Mouse (Mus musculus) liver, embryonic 13.5 days (tissue): ENCODE data around the gene Prokr1. TPM values are rescaled to one million over a fixed set of nuclear protein-coding genes. Genes with fewer than 3 reads are reported as not detected.
A peak's percentile ranks its signal among the peaks of the same experiment; 100 is the strongest.
"Not testable (repeated sequence)": the region's sequence is repeated elsewhere in the genome, so short reads cannot be mapped to it uniquely, and the experiment has no call there.

Experiments used
- ATAC-seq: fragments of 200-750 bp; cut with Nextera tagmentation; 2 replicates; pipeline ENCODE4 v1.8.0; 2017; ENCODE audit warnings: low read depth, mild to moderate bottlenecking, moderate number of reproducible peaks, moderate library complexity
- DNase-seq: peaks from one replicate; pipeline ENCODE4 v3.0.0; 2022
- H3K27ac ChIP-seq: fragments of 300-500 bp; sonication (generic); 2 replicates; pipeline ENCODE4 v1.5.1; 2015; ENCODE audit warnings: moderate library complexity, mild to moderate bottlenecking, inconsistent platforms
- H3K27me3 ChIP-seq: fragments of 300-500 bp; sonication (generic); 2 replicates; pipeline ENCODE4 v1.6.1; 2015; ENCODE audit warnings: mild to moderate bottlenecking, inconsistent platforms
- H3K36me3 ChIP-seq: fragments of 300-500 bp; sonication (generic); 2 replicates; pipeline ENCODE4 v1.6.1; 2015; ENCODE audit warnings: mild to moderate bottlenecking, inconsistent platforms
- H3K4me1 ChIP-seq: fragments of 300-500 bp; sonication (generic); replicated peaks from 2 replicates; pipeline ENCODE4 v1.6.1; 2015; ENCODE audit warnings: inconsistent platforms
- H3K4me2 ChIP-seq: fragments of 300-500 bp; sonication (generic); 2 replicates; pipeline ENCODE4 v1.6.1; 2015; ENCODE audit warnings: inconsistent platforms, mild to moderate bottlenecking, moderate library complexity
- H3K4me3 ChIP-seq: fragments of 300-500 bp; sonication (generic); replicated peaks from 2 replicates; pipeline ENCODE4 v1.5.1; 2015; ENCODE audit warnings: mild to moderate bottlenecking, inconsistent platforms
- H3K9ac ChIP-seq: fragments of 300-500 bp; sonication (generic); 2 replicates; pipeline ENCODE4 v1.6.1; 2015; ENCODE audit warnings: mild to moderate bottlenecking, inconsistent platforms
- H3K9me3 ChIP-seq: fragments of 300-500 bp; sonication (generic); replicated peaks from 2 replicates; pipeline ENCODE4 v1.6.1; 2016; ENCODE audit warnings: inconsistent platforms
- WGBS: fragments of 180-500 bp; shearing (Covaris S2); methylation state at CpG from one replicate; pipeline ENCODE4 v1.1.7; 2015; ENCODE audit not compliant: insufficient replicate concordance; 5-methylcytosine and 5-hydroxymethylcytosine counted together
- polyA plus RNA-seq: library from polyadenylated mRNA; unstranded; fragments of >200 nt; fragmentation: Nextera tagmentation; extraction: Ambion mirVana; gene quantifications from 2 replicates; pipeline ENCODE4 v1.2.1, GENCODE M21; 2015

The Prokr1 gene
- 4.9 and 6.7 TPM in 2 replicates for polyA plus RNA-seq

DNA sequence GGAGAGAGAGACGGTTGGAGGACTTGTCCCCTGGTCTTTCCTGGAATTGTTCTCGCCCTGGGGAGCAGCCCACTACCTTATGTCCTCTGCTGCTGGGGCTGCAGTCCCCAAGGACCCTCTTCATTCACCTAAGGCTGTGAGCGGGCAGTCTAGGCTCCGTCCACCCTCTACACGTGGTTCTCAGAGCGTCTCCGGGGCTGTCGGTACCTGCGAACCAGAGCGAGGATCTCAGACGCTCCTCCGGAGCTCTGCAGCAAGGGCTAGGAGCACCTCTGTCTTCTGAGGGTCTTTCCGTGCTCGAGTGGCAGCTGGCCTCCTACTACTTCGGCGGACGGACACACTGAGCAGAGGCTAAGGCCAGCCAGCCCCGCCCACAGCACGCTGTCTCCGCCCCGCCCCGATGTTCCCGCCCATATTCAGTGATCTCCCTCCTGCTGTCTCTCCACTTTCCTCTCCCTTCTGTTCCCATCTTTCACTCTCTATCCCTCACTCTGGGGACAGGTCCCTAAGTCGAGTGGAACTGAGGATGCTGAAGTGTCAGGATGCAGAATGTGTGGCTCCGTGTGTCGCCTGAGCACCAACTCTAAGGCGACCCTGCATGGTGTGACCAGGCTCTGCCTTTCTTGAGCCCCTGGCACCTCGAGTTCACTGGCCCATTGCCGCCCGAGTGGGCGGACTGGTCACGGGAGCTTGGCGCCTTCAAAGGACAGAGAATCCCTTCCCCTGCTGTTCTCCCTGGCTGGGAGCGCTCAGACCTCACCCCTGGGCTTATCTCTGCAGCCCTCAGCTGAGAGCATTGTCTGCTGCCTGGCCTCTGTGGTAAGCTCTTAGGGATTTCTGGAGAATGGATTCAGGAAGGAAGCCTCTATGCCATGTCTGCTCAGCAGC, at the start of gene Prokr1:
Gene Prokr1, minus strand, starts transcription at position 350 of the 888 bp plus-strand sequence.
- Histone ChIP-seq H3K9ac (peak within 1 kb of the TSS; percentile 89), H3K4me3 (peak within 1 kb of the TSS; percentile 79), H3K27me3 (peaks cover 46% of the 10 kb centered on the region), H3K4me1 (peaks cover 57% of the 10 kb centered on the region), H3K27ac (peak within 1 kb of the TSS; percentile 80), H3K36me3 (peaks cover 17% of the 10 kb centered on the region), H3K4me2 (peak within 1 kb of the TSS; percentile 97), H3K9me3 (no peaks in the 10 kb centered on the region)
- WGBS = 1% methylated on average over 34 of the region's 34 CpGs
- ATAC-seq (peak; percentile 92), DNase-seq (peak; percentile 58)

DNA sequence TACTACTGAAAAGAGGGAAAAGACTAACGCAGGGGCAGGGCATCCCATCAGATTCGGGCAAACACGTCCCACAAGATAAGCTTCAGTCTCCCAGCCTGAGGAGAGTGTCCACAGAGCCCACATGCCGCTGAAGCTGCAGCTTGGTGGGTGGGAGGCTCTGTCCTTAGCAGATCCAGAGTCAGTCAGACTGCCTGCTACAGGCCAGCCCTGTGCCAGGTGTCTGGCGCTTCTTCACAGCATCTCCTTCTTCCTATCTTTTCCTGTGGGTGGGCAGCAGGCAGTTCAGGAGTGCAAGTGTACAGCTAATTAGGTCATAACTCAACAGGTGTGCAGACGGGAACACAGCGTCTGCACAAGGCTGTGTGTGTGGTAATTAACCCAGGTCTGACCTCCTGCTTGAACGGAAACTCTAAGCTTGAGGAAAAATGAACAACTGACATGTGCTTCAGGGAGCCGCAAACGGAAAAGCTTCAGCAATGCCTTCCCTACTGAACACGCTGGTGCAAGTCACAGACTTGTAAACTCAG, 47.7 kb upstream of the Prokr1 start:
- Histone ChIP-seq H3K4me2 (no peak overlapping the region), H3K4me3 (no peak overlapping the region), H3K4me1 (no peaks in the 10 kb centered on the region), H3K27me3 (no peaks in the 10 kb centered on the region), H3K27ac (no peak overlapping the region), H3K9me3 (no peaks in the 10 kb centered on the region), H3K36me3 (peaks cover 27% of the 10 kb centered on the region), H3K9ac (no peak overlapping the region)
- 74% methylated on average over 11 of the region's 11 CpGs for whole genome bisulfite sequencing
- ATAC-seq (no peak), DNase-seq (no peak)

DNA sequence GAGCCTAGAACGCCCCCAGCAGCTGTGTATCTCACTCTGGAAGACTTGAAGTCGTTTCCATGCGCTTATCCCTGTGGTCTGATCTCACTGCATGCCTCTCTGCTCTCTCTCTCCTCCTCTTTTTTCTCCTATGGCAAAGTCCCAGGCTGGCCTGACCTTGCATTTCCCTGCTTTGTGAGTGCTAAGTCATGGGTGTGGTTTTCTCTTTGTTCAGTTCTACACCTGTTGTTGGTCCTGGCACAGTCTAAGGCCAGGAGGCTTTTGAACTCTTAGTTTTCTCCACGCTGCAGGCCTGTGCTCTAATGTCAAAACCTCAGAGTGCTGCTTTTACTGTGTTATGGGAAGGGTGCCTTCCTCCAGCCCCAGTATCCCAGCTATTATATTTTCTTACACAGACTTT, 41.6 kb upstream of the Prokr1 start:
- no peak for DNase-seq
- H3K36me3 ChIP-seq = peaks cover 15% of the 10 kb centered on the region
- H3K4me1 ChIP-seq = no peaks in the 10 kb centered on the region
- ATAC-seq = no peak
- H3K27ac ChIP-seq = no peak overlapping the region
- no peaks in the 10 kb centered on the region for H3K27me3 ChIP-seq
- no peak overlapping the region for H3K4me2 ChIP-seq
- no peak overlapping the region for H3K9ac ChIP-seq
- WGBS = 83% methylated on average over 4 of the region's 4 CpGs
- H3K4me3 ChIP-seq = no peak overlapping the region
- no peaks in the 10 kb centered on the region for H3K9me3 ChIP-seq

DNA sequence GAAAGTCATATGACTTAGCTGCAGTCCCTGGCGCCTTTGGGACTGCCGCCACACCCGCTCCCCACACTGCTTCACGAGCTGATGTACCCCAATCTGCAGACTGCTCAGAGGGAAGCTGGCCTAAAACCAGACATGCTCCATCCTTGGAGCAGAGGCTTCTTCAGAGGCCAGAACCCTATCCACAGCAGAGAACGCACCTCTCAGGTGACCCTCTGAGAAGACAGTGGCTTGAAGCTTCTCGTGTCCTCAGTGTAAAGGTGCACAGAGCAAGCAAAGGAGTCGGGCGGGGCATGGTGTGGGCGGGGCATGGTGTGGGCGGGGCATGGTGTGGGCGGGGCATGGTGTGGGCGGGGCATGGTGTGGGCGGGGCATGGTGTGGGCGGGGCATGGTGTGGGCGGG, 38.4 kb upstream of the Prokr1 start:
- not testable (repeated sequence) for H3K9me3 ChIP-seq, H3K4me1 ChIP-seq, H3K9ac ChIP-seq, H3K27me3 ChIP-seq, H3K4me3 ChIP-seq, H3K4me2 ChIP-seq, H3K36me3 ChIP-seq, H3K27ac ChIP-seq, ATAC-seq, DNase-seq
- 68% methylated on average over 15 of the region's 15 CpGs for WGBS

DNA sequence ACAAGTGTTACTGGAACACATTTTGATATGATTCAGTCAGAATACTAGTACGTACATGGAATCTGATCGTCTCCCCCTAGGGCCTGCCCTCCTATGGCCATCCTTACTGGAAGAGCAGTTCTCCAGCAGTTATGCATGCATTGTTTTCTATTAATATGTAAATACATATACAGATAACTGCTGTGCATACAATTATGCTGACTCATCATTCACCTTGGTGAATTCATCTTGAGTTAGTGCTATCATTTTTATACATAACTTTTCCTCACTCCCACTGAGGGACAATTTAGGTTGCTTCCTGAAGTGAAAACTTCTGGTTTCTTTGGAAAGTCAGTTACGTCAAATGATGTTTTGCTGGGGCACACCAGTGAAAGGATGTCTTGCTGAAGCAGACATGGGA, 32.6 kb upstream of the Prokr1 start:
- no peaks in the 10 kb centered on the region for H3K9me3 ChIP-seq
- WGBS = 79% methylated on average over 3 of the region's 3 CpGs

DNA sequence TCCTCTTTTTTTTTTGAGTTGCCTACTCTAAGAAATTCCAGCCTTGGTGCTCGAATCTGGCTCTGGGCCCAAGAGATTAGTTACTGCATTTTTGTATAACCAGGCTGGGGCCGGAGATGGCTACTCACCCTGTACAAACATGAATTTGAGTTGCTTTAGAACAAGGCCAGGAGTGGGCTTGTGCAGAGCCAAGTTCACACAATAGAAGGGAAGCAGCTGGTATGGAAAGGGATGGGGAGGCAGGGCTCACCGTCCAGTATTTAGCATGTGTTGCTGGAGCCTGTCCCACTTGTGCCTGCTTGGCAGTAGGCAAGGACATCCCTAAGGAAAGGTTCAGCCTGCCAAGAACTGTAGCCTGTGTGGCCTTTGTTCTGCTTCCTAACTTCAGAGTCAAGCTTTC, 30.7 kb upstream of the Prokr1 start:
- Histone ChIP-seq H3K9me3 (no peaks in the 10 kb centered on the region), H3K27me3 (no peaks in the 10 kb centered on the region; the same call in 1 of the 2 replicates), H3K4me3 (no peak overlapping the region), H3K4me1 (no peaks in the 10 kb centered on the region), H3K4me2 (no peak overlapping the region), H3K9ac (no peak overlapping the region), H3K36me3 (no peaks in the 10 kb centered on the region), H3K27ac (no peak overlapping the region)
- 55% methylated on average over 3 of the region's 3 CpGs for WGBS
- no peak for ATAC-seq
- DNase-seq = no peak

More for the DNA sequence above, 32.6 kb upstream of the Prokr1 start:
- Histone ChIP-seq H3K4me2 (no peak overlapping the region), H3K4me1 (no peaks in the 10 kb centered on the region), H3K36me3 (no peaks in the 10 kb centered on the region), H3K9ac (no peak overlapping the region), H3K4me3 (no peak overlapping the region), H3K27me3 (no peaks in the 10 kb centered on the region; the same call in 1 of the 2 replicates), H3K27ac (no peak overlapping the region)
- DNase-seq (no peak), ATAC-seq (no peak)

DNA sequence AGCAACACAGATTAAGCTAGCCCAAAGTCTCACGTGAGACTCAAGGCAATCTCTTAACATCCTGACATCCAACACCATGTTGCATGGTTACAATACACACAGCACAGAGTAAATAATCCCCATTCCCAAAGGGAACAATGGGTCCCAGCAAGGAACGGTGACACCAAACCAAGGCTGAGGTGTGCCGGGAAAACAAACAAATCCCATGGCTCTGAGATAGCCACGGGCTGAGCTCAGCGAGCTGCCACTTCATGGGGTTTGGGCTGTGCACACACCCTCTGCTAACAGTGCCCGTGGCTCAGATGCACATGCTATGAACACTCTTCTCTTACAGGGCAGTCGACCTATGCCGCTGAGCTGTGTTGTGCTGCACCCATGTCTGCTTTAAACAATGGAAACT, 27.5 kb upstream of the Prokr1 start:
- ATAC-seq (no peak), DNase-seq (no peak)
- Histone ChIP-seq H3K27me3 (no peaks in the 10 kb centered on the region; the same call in 1 of the 2 replicates), H3K27ac (no peak overlapping the region), H3K4me3 (no peak overlapping the region), H3K36me3 (no peaks in the 10 kb centered on the region), H3K4me2 (no peak overlapping the region), H3K9ac (no peak overlapping the region), H3K4me1 (0 out of 2 replicates have a peak, but pooled peaks cover 2% of the 10 kb centered on the region), H3K9me3 (no peaks in the 10 kb centered on the region)
- WGBS = 63% methylated on average over 8 of the region's 8 CpGs

DNA sequence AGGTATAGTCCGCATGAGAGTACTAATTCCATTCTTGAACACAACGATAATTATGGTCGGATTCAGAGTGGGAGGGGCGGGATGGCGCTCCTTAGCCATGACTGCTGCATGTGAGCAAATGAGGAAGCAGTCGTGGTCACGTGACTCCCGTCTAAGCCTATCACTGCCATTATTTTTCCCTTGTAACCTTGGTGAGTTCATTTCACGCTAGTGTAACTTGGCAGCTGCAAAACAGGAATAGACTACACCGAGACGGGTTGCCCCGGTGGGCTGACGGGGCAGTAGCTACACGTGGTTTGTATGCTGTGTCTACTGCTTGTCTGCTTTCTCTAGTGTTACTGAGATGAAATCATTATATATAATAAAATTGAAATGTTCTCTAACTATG, 25.1 kb upstream of the Prokr1 start:
- no peaks in the 10 kb centered on the region for H3K9me3 ChIP-seq
- 85% methylated on average over 14 of the region's 14 CpGs for WGBS
- no peaks in the 10 kb centered on the region for H3K36me3 ChIP-seq
- DNase-seq (no peak), ATAC-seq (no peak)
- no peak overlapping the region for H3K27ac ChIP-seq
- no peak overlapping the region for H3K4me3 ChIP-seq
- no peak overlapping the region for H3K9ac ChIP-seq
- 0 out of 2 replicates have a peak, but pooled peaks cover 2% of the 10 kb centered on the region for H3K4me1 ChIP-seq
- H3K4me2 ChIP-seq = no peak overlapping the region
- H3K27me3 ChIP-seq = no peaks in the 10 kb centered on the region; the same call in 1 of the 2 replicates

DNA sequence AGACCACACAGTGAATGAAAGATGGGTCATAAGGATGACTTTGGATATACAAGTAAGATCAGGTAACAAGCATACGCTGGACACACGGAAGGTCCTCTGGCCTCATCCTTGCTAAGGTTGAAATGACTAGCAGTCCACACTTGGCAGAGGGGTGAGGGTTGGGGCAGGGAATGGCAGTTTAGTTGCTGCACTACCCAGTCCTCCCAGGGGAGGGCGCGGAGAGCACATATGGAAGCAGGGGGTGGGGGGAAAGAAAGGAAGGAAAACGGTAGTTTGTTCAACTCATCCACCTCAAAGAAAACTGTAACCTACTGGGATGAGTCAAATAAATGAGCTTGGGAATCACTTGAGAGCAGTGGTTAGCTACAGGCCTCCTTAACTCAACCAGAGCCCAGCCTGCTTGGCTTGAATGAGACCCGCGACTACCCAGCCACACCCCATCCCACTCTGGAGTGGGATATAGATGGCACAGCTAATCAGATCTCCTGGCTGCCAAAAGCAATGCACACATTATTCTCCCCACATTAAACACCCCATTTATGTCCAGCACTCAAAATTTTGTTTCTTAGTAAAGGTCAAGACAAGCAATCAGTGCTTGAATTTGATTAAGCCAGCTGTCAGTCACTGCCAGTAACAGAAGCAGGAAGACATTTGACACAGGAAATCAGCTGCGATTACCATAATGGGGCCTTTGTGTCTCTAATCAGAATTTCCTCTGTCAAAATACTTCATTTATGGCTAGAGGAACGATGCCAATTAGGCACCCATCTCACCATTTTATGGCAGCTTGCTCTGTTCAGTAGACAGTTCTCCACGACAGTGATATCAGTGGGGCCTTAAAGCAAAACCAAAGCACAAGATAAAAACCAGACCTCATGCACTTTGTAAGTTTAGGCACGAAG, 24.5 kb upstream of the Prokr1 start:
- Histone ChIP-seq H3K36me3 (no peaks in the 10 kb centered on the region), H3K9ac (no peak overlapping the region), H3K4me1 (0 out of 2 replicates have a peak, but pooled peaks cover 2% of the 10 kb centered on the region), H3K4me2 (no peak overlapping the region), H3K4me3 (no peak overlapping the region), H3K9me3 (no peaks in the 10 kb centered on the region), H3K27ac (no peak overlapping the region), H3K27me3 (peaks cover 3% of the 10 kb centered on the region; the same call in 1 of the 2 replicates)
- ATAC-seq (no peak), DNase-seq (peak; percentile 26)
- 40% methylated on average over 11 of the region's 11 CpGs for WGBS

DNA sequence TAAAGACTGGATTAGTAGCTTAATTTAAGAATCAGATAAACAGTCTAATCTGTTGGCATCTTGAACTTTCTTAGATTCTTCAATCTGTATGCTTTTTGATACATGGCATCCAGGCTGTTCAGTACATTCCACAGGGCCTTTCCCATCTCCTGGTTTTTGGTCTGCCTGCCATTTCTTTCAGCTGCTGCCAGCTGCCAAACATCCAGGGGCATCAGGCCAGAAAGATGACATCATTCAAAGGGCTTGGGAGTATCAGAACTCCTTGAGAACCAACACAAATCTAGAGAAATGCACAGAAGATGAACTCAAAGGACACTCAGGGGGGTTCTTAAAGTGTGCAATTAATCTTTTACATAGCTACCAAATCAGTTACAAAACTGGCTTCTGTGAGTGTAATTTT, 9.3 kb upstream of the Prokr1 start:
- Histone ChIP-seq H3K36me3 (no peaks in the 10 kb centered on the region), H3K4me2 (no peak overlapping the region), H3K27me3 (peaks cover 28% of the 10 kb centered on the region), H3K9me3 (no peaks in the 10 kb centered on the region), H3K9ac (no peak overlapping the region), H3K4me3 (no peak overlapping the region), H3K27ac (no peak overlapping the region), H3K4me1 (no peaks in the 10 kb centered on the region)
- DNase-seq = no peak
- ATAC-seq = no peak
